Mouse (Mus musculus) forebrain, postnatal 0 days (tissue): ENCODE measurements around the gene Gnptab. TPM values are rescaled to one million over a fixed set of nuclear protein-coding genes. Genes with fewer than 3 reads are reported as not detected.

Experiments
- ATAC-seq: fragments of 200-750 bp; cut with Nextera tagmentation; 2 replicates; pipeline ENCODE4 v1.8.0; 2017; ENCODE audit warnings: mild to moderate bottlenecking, moderate library complexity
- DNase-seq: peaks from one replicate; pipeline ENCODE4 v3.0.0-alpha.2; 2015
- H3K27ac ChIP-seq: fragments of 300-500 bp; sonication (generic); 2 replicates; pipeline ENCODE4 v1.5.1; 2014; ENCODE audit warnings: low read depth, mild to moderate bottlenecking, antibody characterized with exemption, low read length, moderate library complexity, mixed read lengths
- H3K27me3 ChIP-seq: fragments of 300-500 bp; sonication (generic); 2 replicates; pipeline ENCODE4 v1.6.1; 2014; ENCODE audit warnings: mild to moderate bottlenecking, low read length, mixed read lengths; ENCODE audit not compliant: insufficient read depth
- H3K36me3 ChIP-seq: fragments of 300-500 bp; sonication (generic); 2 replicates; pipeline ENCODE4 v1.6.1; 2014; ENCODE audit warnings: mild to moderate bottlenecking, moderate library complexity; ENCODE audit not compliant: insufficient read depth
- H3K4me1 ChIP-seq: fragments of 300-500 bp; sonication (generic); 2 replicates; pipeline ENCODE4 v1.6.1; 2014; ENCODE audit warnings: antibody characterized with exemption; ENCODE audit not compliant: insufficient read depth
- H3K4me2 ChIP-seq: fragments of 300-500 bp; sonication (generic); 2 replicates; pipeline ENCODE4 v1.6.1; 2014; ENCODE audit warnings: low read depth, mild to moderate bottlenecking, moderate library complexity
- H3K4me3 ChIP-seq: fragments of 300-500 bp; sonication (generic); 2 replicates; pipeline ENCODE4 v1.5.1; 2014; ENCODE audit warnings: low read depth, low read length, mixed read lengths
- H3K9ac ChIP-seq: fragments of 300-500 bp; sonication (generic); 2 replicates; pipeline ENCODE4 v1.6.1; 2014; ENCODE audit warnings: mild to moderate bottlenecking
- H3K9me3 ChIP-seq: fragments of 300-500 bp; sonication (generic); 2 replicates; pipeline ENCODE4 v1.6.1; 2016; ENCODE audit warnings: low read length
- CTCF ChIP-seq: sonication (generic); IDR thresholded peaks from 2 replicates; pipeline ENCODE4 v1.5.1; 2016; ENCODE audit warnings: antibody characterized with exemption, control low read depth, low read depth
- WGBS: fragments of 180-500 bp; shearing (Covaris S2); extraction: QIAGEN DNeasy Blood & Tissue Kit; methylation state at CpG from one replicate; pipeline ENCODE4 v1.1.7; 2014; 5-methylcytosine and 5-hydroxymethylcytosine counted together
- polyA plus RNA-seq: library from polyadenylated mRNA; unstranded; fragments of >200 nt; fragmentation: Nextera tagmentation; extraction: Ambion mirVana; gene quantifications from 2 replicates; pipeline ENCODE4 v1.2.1, GENCODE M21; 2015
- total RNA-seq: library from RNA; depleted of rRNA; stranded (reverse); fragments of >200 nt; gene quantifications from 2 replicates; pipeline ENCODE4 v1.2.3, GENCODE M21; 2014

Gnptab gene
- total and polyA plus RNA-seq, 2 experiments from 2014 or later: 21.3 to 44.0 TPM

DNA sequence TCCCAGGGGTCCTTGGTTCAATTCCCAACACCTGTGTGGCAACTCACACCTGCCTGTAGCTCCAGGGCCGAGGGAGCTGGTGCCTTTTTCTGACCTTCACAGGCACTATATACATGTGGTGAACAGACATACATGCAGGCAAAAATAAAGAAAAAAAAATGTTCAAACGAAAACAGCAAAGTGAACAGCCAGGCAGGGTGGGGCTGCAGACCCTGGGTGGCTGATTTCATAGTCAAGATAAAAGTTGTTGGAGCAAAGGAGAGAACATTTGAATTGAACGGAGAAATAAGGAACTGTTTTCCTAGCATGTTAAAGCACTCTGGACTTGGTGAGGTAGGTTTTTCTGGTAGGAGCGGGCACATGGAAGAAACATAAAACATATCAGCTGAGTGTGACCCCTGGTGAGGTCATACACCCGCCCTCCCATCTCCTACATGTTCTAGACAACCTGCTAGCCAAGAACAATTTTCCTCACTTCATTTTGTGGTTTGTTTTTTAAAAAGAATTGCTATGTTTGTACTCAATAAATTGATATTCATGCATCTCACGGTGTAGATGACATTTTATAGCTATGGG is 19.8 kb downstream of the Gnptab start:
- H3K4me3 ChIP-seq: no peak overlapping the region
- no peak overlapping the region for H3K4me2 ChIP-seq
- DNase-seq: no peak
- no peaks in the 10 kb centered on the region for H3K27me3 ChIP-seq
- WGBS: 91% methylated on average over 6 of the region's 6 CpGs
- H3K9ac ChIP-seq: no peak overlapping the region
- H3K36me3 ChIP-seq: 0 out of 2 replicates have a peak, but pooled peaks cover 2% of the 10 kb centered on the region
- no peaks in the 10 kb centered on the region for H3K9me3 ChIP-seq
- H3K4me1 ChIP-seq: no peaks in the 10 kb centered on the region
- no peak for TF ChIP-seq CTCF
- ATAC-seq: no peak
- no peak overlapping the region for H3K27ac ChIP-seq

DNA sequence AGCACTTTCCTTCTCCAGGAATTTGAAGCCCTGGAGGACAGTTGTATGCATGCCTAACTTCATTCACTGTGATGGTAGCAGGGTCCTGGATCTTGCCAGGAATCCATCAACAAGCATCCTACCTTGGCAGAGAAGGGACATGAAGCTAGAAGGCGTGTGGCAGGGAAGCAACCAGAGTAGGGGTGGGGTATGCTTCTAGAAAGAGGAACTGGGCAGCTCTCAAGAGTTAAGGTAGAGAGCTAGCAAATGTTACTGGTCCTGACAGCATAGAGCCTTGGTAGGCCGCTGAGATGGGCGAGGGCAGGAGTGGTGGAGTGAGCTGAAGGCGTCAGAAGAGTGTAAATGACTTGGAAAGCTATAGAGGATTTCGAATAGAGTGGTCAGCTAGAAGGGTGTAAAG is 20.3 kb downstream of the Gnptab start:
- H3K4me2 ChIP-seq: no peak overlapping the region
- no peak overlapping the region for H3K27ac ChIP-seq
- no peaks in the 10 kb centered on the region for H3K4me1 ChIP-seq
- H3K9ac ChIP-seq: no peak overlapping the region
- no peak for TF ChIP-seq CTCF
- no peak for ATAC-seq
- H3K36me3 ChIP-seq: 0 out of 2 replicates have a peak, but pooled peaks cover 2% of the 10 kb centered on the region
- no peaks in the 10 kb centered on the region for H3K27me3 ChIP-seq
- no peak overlapping the region for H3K4me3 ChIP-seq
- H3K9me3 ChIP-seq: no peaks in the 10 kb centered on the region
- DNase-seq: no peak
- 92% methylated on average over 5 of the region's 5 CpGs for WGBS

DNA sequence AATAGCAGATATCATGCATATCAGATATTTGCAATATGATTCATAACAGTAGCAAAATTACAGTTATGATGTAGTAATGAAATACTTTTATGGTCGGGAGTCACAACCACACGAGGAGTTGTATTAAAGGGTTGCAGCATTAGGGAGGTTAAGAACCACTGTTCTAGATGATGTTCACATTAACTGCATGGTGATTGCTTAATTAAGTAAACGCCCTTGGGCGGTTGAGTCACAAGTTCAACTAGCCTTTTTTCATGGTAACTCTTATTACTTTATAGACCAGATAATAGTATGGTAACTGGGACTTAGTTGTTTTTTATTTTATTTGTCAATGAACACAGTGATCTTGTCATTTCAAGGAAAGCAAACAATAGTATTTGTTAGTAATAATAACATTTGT is 24.1 kb downstream of the Gnptab start:
- ATAC-seq: no peak
- no peak overlapping the region for H3K9ac ChIP-seq
- WGBS: 96% methylated on average over 4 of the region's 4 CpGs
- 0 out of 2 replicates have a peak, but pooled peaks cover 2% of the 10 kb centered on the region for H3K36me3 ChIP-seq
- H3K4me2 ChIP-seq: no peak overlapping the region
- no peaks in the 10 kb centered on the region for H3K9me3 ChIP-seq
- no peaks in the 10 kb centered on the region for H3K27me3 ChIP-seq
- DNase-seq: no peak
- no peak overlapping the region for H3K27ac ChIP-seq
- no peaks in the 10 kb centered on the region for H3K4me1 ChIP-seq
- H3K4me3 ChIP-seq: no peak overlapping the region
- no peak for TF ChIP-seq CTCF

DNA sequence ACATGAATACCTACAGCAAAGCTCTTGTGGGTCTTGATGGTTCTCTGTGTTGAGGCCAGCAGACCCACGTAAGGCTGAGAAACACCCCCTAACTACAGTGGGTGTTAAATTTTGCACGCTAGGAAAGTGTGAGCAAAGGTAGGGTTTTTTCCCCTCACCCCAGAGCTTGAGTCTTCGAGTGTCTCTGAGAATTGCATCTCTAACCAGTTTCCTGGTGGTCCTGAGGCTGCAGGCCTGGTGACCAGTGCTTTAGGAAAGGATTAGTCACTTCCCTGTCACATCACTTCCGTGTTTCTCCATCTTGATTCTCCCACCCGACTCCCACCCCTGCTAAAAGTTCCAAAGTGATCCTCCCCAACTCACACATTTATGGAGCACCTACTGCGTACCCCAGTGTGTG is 25.3 kb downstream of the Gnptab start:
- Histone ChIP-seq H3K4me2 (no peak overlapping the region), H3K27me3 (no peaks in the 10 kb centered on the region), H3K36me3 (0 out of 2 replicates have a peak, but pooled peaks cover 2% of the 10 kb centered on the region), H3K27ac (no peak overlapping the region), H3K4me1 (no peaks in the 10 kb centered on the region), H3K9me3 (no peaks in the 10 kb centered on the region), H3K9ac (no peak overlapping the region), H3K4me3 (no peak overlapping the region)
- no peak for DNase-seq
- ATAC-seq: no peak
- 94% methylated on average over 6 of the region's 6 CpGs for WGBS
- TF ChIP-seq CTCF: no peak

DNA sequence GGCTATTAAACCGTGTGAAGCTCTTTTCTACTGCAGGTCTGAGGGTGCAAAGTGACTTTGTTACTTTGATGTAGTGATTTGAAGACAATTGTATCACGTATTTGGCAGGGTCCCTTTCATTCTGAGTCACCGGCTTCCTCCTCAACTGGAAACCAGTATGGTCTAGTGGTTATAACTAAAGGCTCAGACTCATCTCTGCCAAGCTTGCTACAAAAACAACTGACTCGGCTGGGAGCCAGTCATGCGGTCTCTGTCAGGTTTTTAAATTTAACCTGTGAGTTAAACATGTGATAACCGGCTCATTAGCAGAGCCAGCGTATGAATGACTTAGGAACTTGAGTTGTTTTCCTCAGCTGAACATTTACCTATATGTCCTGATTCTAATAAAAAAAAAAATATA is 26.9 kb downstream of the Gnptab start:
- Histone ChIP-seq H3K4me1 (no peaks in the 10 kb centered on the region), H3K27ac (no peak overlapping the region), H3K27me3 (no peaks in the 10 kb centered on the region), H3K4me2 (no peak overlapping the region), H3K9ac (no peak overlapping the region), H3K36me3 (0 out of 2 replicates have a peak, but pooled peaks cover 2% of the 10 kb centered on the region), H3K9me3 (no peaks in the 10 kb centered on the region), H3K4me3 (no peak overlapping the region)
- no peak for TF ChIP-seq CTCF
- ATAC-seq: no peak
- DNase-seq: no peak
- 77% methylated on average over 7 of the region's 7 CpGs for WGBS

DNA sequence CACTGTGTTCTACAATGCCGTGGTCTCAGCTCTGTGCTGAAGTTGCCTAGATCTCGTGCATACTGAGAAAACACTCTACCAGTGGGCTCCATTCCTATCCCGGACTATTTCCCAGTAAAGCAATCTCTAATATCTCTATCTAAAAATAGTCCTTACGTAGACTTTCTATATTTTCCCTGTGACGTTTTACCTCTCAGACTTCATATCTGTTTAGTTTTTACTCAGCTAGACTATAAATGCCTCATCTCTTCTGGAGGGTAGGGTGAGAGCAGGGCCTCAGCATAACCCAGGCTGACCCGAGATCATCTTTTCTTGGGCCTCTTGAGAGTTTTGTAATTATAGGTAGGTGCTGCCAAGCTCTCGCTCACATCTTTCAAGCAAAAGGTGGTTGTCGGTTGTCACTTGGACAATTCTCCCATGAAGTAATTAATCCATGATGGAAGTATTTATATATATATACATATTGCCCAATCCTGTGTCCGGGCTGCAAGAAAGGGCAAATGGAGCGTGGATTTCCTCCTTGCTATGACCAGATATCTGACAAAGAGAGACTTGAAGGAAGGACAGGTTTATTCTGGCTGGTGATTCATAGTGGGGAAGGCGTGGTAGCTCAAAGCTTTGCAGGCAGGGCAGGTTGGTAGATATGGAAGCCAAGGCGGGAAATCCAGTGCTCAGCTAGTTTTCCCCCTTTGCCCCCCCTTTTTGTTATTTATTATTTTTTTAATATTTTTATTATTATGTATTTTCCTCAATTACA is 29.1 kb downstream of the Gnptab start:
- Histone ChIP-seq H3K9ac (no peak overlapping the region), H3K4me3 (no peak overlapping the region), H3K4me1 (no peaks in the 10 kb centered on the region), H3K4me2 (no peak overlapping the region), H3K36me3 (peaks cover 3% of the 10 kb centered on the region), H3K27ac (no peak overlapping the region), H3K27me3 (no peaks in the 10 kb centered on the region), H3K9me3 (no peaks in the 10 kb centered on the region)
- DNase-seq (no peak), ATAC-seq (no peak)
- no peak for TF ChIP-seq CTCF
- 93% methylated on average over 12 of the region's 12 CpGs for WGBS

DNA sequence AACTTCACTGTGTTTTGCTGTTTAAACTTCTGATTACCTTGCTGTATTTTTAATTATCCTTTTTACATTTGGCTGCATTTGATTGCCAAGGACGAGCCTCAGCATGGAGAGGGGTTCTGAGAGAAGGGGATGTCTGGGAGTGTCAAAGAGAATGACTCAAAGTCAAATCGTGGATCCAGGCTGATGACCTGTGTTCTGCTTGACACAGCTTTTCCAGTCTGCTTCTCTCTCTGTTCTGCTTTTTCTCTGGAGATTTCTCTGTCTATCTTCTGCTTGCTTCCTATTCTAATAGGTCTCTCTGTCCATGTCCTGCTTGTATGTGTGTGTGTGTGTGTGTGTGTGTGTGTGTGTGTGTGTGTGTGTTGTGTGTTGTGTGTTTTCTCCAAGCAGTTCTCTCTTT is 30.8 kb downstream of the Gnptab start:
- no peaks in the 10 kb centered on the region for H3K9me3 ChIP-seq
- TF ChIP-seq CTCF: no peak

More for the DNA sequence above, 30.8 kb downstream of the Gnptab start:
- H3K36me3 ChIP-seq: peaks cover 8% of the 10 kb centered on the region
- H3K9ac ChIP-seq: no peak overlapping the region
- H3K27ac ChIP-seq: no peak overlapping the region
- DNase-seq (no peak), ATAC-seq (no peak)
- no peaks in the 10 kb centered on the region for H3K4me1 ChIP-seq
- H3K4me2 ChIP-seq: no peak overlapping the region
- no peak overlapping the region for H3K4me3 ChIP-seq
- 61% methylated on average over 2 of the region's 2 CpGs for WGBS
- no peaks in the 10 kb centered on the region for H3K27me3 ChIP-seq
